In genomic region chr4:101192241-101192976, GRCm38 (mm10) we compare ENCODE assay signal across 12 mouse cellular contexts.
DNase-seq lines count a peak whose midpoint lies in the region; ATAC-seq lines count a peak whose summit lies in the region.
"Had no signal": no experiment of that assay in that cellular context is flagged by ENCODE, and none has a peak within 500 bp of the region (broad histone marks: within the 10 kb centered on the region; RNA-seq: fewer than 3 reads in every experiment).

No protein-coding gene starts in this region.

- H3K27ac ChIP-seq in liver, embryonic 11.5 days (ENCODE audit: low read depth, low read length): no peak overlapping the region
- no peak overlapping the region for H3K27ac ChIP-seq in stomach, embryonic 16.5 days (ENCODE audit: low read length)
- H3K27ac ChIP-seq in midbrain, embryonic 10.5 days (replicated peaks): no peak overlapping the region
- H3K27ac ChIP-seq: embryonic facial prominence, embryonic 10.5 days; heart, embryonic 15.5 days; neural tube, embryonic 15.5 days had no signal

- H3K4me3 ChIP-seq in liver, embryonic 11.5 days (ENCODE audit: low read depth, low read length): no peak overlapping the region
- no peak overlapping the region for H3K4me3 ChIP-seq in stomach, embryonic 16.5 days (replicated peaks; ENCODE audit: low read length)
- no peak overlapping the region for H3K4me3 ChIP-seq in midbrain, embryonic 10.5 days
- H3K4me3 ChIP-seq: embryonic facial prominence, embryonic 10.5 days; heart, embryonic 15.5 days; neural tube, embryonic 15.5 days had no signal

- peaks cover 21% of the 10 kb centered on the region for H3K4me1 ChIP-seq in liver, embryonic 11.5 days (replicated peaks; ENCODE audit: control insufficient read depth, insufficient read depth, low read length)
- H3K4me1 ChIP-seq in stomach, embryonic 16.5 days (ENCODE audit: control insufficient read depth, insufficient read depth, low read length): peaks cover 1% of the 10 kb centered on the region; the same call in 1 of the 2 replicates
- H3K4me1 ChIP-seq in midbrain, embryonic 10.5 days: no peaks in the 10 kb centered on the region
- H3K4me1 ChIP-seq: embryonic facial prominence, embryonic 10.5 days had no signal

- H3K9ac ChIP-seq in liver, embryonic 11.5 days (ENCODE audit: low read depth, low read length): no peak overlapping the region
- no peak overlapping the region for H3K9ac ChIP-seq in stomach, embryonic 16.5 days (ENCODE audit: low read length)
- H3K9ac ChIP-seq: heart, embryonic 15.5 days; neural tube, embryonic 15.5 days had no signal

- peak; percentile 37 to 52 for DNase-seq in spleen, adult 18-20 months
- no peak for DNase-seq in spleen, postnatal 14 days (ENCODE audit: low spot score in 2 of 2)
- DNase-seq in liver, embryonic 11.5 days (ENCODE audit: low spot score): no peak
- DNase-seq in heart, postnatal 14 days: no peak
- no peak for DNase-seq in midbrain, embryonic 10.5 days (ENCODE audit: low spot score)
- DNase-seq in lung, postnatal 14 days: no peak

- WGBS in liver, embryonic 11.5 days: 57% methylated on average over 5 of the region's 5 CpGs
- WGBS in stomach, embryonic 16.5 days: 80% methylated on average over 5 of the region's 5 CpGs
- 93% methylated on average over 5 of the region's 5 CpGs for WGBS in midbrain, embryonic 10.5 days

- no peaks in the 10 kb centered on the region for H3K9me3 ChIP-seq in liver, embryonic 11.5 days (ENCODE audit: control insufficient read depth, low read length)
- no peaks in the 10 kb centered on the region for H3K9me3 ChIP-seq in stomach, embryonic 16.5 days (replicated peaks; ENCODE audit: control insufficient read depth, low read length)
- no peaks in the 10 kb centered on the region for H3K9me3 ChIP-seq in midbrain, embryonic 10.5 days (replicated peaks)
- H3K9me3 ChIP-seq: embryonic facial prominence, embryonic 10.5 days; heart, embryonic 15.5 days; neural tube, embryonic 15.5 days had no signal

- H3K36me3 ChIP-seq in liver, embryonic 11.5 days (ENCODE audit: control insufficient read depth, insufficient read depth, low read length): peaks cover 2% of the 10 kb centered on the region; the same call in 1 of the 2 replicates
- no peaks in the 10 kb centered on the region for H3K36me3 ChIP-seq in stomach, embryonic 16.5 days (ENCODE audit: control insufficient read depth, insufficient read depth, low read length)
- H3K36me3 ChIP-seq in midbrain, embryonic 10.5 days: peaks cover 5% of the 10 kb centered on the region; the same call in 1 of the 2 replicates

- intact Hi-C loops in heart, postnatal 14 days (cut with DNase I): no loop called here

- no peaks in the 10 kb centered on the region for H3K27me3 ChIP-seq in liver, embryonic 11.5 days (replicated peaks; ENCODE audit: control insufficient read depth, insufficient read depth, low read length)
- no peaks in the 10 kb centered on the region for H3K27me3 ChIP-seq in stomach, embryonic 16.5 days (ENCODE audit: control insufficient read depth, insufficient read depth, low read length)
- no peaks in the 10 kb centered on the region for H3K27me3 ChIP-seq in midbrain, embryonic 10.5 days (ENCODE audit: low read depth, poor library complexity, severe bottlenecking)
- H3K27me3 ChIP-seq: heart, embryonic 15.5 days; neural tube, embryonic 15.5 days had no signal

- peak overlapping the region; percentile 21; the same call in 1 of the 2 replicates for H3K4me2 ChIP-seq in liver, embryonic 11.5 days
- no peak overlapping the region for H3K4me2 ChIP-seq in stomach, embryonic 16.5 days (ENCODE audit: low read depth, low read length)
- H3K4me2 ChIP-seq: heart, embryonic 15.5 days; midbrain, embryonic 11.5 days; neural tube, embryonic 15.5 days had no signal

- ATAC-seq in erythroblast, adult 5-6 weeks (replicated peaks; ENCODE audit: low FRiP score, poor library complexity, severe bottlenecking): peak; percentile 85
- peak; percentile 90 for ATAC-seq in liver, embryonic 11.5 days (replicated peaks; ENCODE audit: low FRiP score)
- ATAC-seq in stomach, embryonic 16.5 days (ENCODE audit: insufficient read depth, low FRiP score): peak; percentile 56; the same call in 1 of the 2 replicates

Comparison
In these comparisons a context has a peak if more than half of its experiments do, and no peak if none do; other contexts are left out.
1. DNase-seq: peak in spleen, adult 18-20 months (2 of 2); none in spleen, postnatal 14 days (0 of 2), liver, embryonic 11.5 days (single experiment), heart, postnatal 14 days (0 of 2), midbrain, embryonic 10.5 days (single experiment) and lung, postnatal 14 days (single experiment).
2. Peak in every context shown above with its lines, with median percentiles within 50 percentile points of each other: ATAC-seq.